Mouse (Mus musculus) testis, postnatal 10 days (tissue): ENCODE results near the gene Scarb2.

Source experiments
- DNase-seq: peaks from one replicate; pipeline ENCODE4 v3.0.0; 2021; ENCODE audit warnings: low spot score

Scarb2 gene

GRCm38 (mm10) chr5:92493423-92493822 is 13.2 kb downstream of the Scarb2 start:
- DNase-seq = peak; percentile 62

- peak; percentile 31 for DNase-seq
Observed at GRCm38 (mm10) chr5:92490779-92491178, 15.9 kb downstream of the Scarb2 start.

- no peak for DNase-seq
Observed at GRCm38 (mm10) chr5:92490304-92490703, 16.3 kb downstream of the Scarb2 start.

GRCm38 (mm10) chr5:92489503-92489902 is 17.1 kb downstream of the Scarb2 start:
- no peak for DNase-seq

- DNase-seq = no peak
Observed at GRCm38 (mm10) chr5:92488961-92489360, 17.7 kb downstream of the Scarb2 start.

- DNase-seq = no peak
Observed at GRCm38 (mm10) chr5:92488408-92488807, 18.2 kb downstream of the Scarb2 start.

GRCm38 (mm10) chr5:92486758-92487157 is 19.9 kb downstream of the Scarb2 start:
- no peak for DNase-seq

- no peak for DNase-seq
Observed at GRCm38 (mm10) chr5:92484880-92485279, 21.8 kb downstream of the Scarb2 start.

GRCm38 (mm10) chr5:92472863-92473262 is 33.8 kb downstream of the Scarb2 start:
- DNase-seq = no peak

- no peak for DNase-seq
Observed at GRCm38 (mm10) chr5:92471531-92471930, 35.1 kb downstream of the Scarb2 start.

GRCm38 (mm10) chr5:92469201-92470130 is 37.2 kb downstream of the Scarb2 start:
- DNase-seq = no peak

- DNase-seq = no peak
Observed at GRCm38 (mm10) chr5:92468234-92468633, 38.4 kb downstream of the Scarb2 start.

- DNase-seq = no peak
Observed at GRCm38 (mm10) chr5:92467102-92467766, 39.4 kb downstream of the Scarb2 start.

- DNase-seq = no peak
Observed at GRCm38 (mm10) chr5:92465511-92465910, 41.1 kb downstream of the Scarb2 start.

- DNase-seq = peak; percentile 81
Observed at GRCm38 (mm10) chr5:92461321-92461720, 45.3 kb downstream of the Scarb2 start.

GRCm38 (mm10) chr5:92458726-92459125 is 47.9 kb downstream of the Scarb2 start:
- no peak for DNase-seq

- no peak for DNase-seq
Observed at GRCm38 (mm10) chr5:92457410-92457809, 49.2 kb downstream of the Scarb2 start.

- DNase-seq = no peak
Observed at GRCm38 (mm10) chr5:92452876-92453275, 53.8 kb downstream of the Scarb2 start.

- no peak for DNase-seq
Observed at GRCm38 (mm10) chr5:92446736-92447135, 59.9 kb downstream of the Scarb2 start.

- no peak for DNase-seq
Observed at GRCm38 (mm10) chr5:92445016-92445415, 61.6 kb downstream of the Scarb2 start.

- no peak for DNase-seq
Observed at GRCm38 (mm10) chr5:92442914-92443313, 63.7 kb downstream of the Scarb2 start.

GRCm38 (mm10) chr5:92441494-92441893 is 65.1 kb downstream of the Scarb2 start:
- DNase-seq = peak; percentile 49

GRCm38 (mm10) chr5:92438540-92438939 is 68.1 kb downstream of the Scarb2 start:
- no peak for DNase-seq
